Mouse (Mus musculus): Measurements from ENCODE around the gene Hbb-bs. TPM values are rescaled to one million over a fixed set of nuclear protein-coding genes. Genes with fewer than 3 reads are reported as not detected.

Hbb-bs gene
- polyA plus RNA-seq (2012; rRNA removed) = 78.9 and 88.8 TPM in 2 replicates

GRCm38 (mm10) chr7:103827808-103828207 lies at the start of gene Hbb-bs:
Gene Hbb-bs, minus strand, starts transcription at chr7:103828096.
- H3K4me3 ChIP-seq (ENCODE audit: control insufficient read depth, low read depth, low read length) = no peak within 1 kb of the TSS
- TF ChIP-seq CTCF (IDR thresholded peaks at IDR 0.05; ENCODE audit: control insufficient read depth, insufficient read depth, insufficient replicate concordance, low read depth, low read length) (no peak), POLR2A (IDR thresholded peaks at IDR 0.05; ENCODE audit: control insufficient read depth, low read depth, low read length) (no peak)

GRCm38 (mm10) chr7:103877093-103877492 lies 49.2 kb upstream of the Hbb-bs start:
- H3K36me3 ChIP-seq (ENCODE audit: control insufficient read depth, insufficient read depth, low read length) = no peaks in the 10 kb centered on the region
- TF ChIP-seq POLR2A (IDR thresholded peaks at IDR 0.05; ENCODE audit: control insufficient read depth, low read depth, low read length) = no peak
- no peak for TF ChIP-seq CTCF (IDR thresholded peaks at IDR 0.05; ENCODE audit: control insufficient read depth, insufficient read depth, insufficient replicate concordance, low read depth, low read length)
- H3K27ac ChIP-seq (ENCODE audit: control insufficient read depth, insufficient read depth, low read depth, low read length) = no peak overlapping the region
- H3K4me3 ChIP-seq (ENCODE audit: control insufficient read depth, low read depth, low read length) = no peak overlapping the region
- no peaks in the 10 kb centered on the region for H3K27me3 ChIP-seq (ENCODE audit: control insufficient read depth, insufficient read depth, low read length)
- no peaks in the 10 kb centered on the region for H3K4me1 ChIP-seq (ENCODE audit: control insufficient read depth, insufficient read depth, low read length)

More at GRCm38 (mm10) chr7:103827808-103828207, at the start of gene Hbb-bs:
- Histone ChIP-seq H3K36me3 (ENCODE audit: control insufficient read depth, insufficient read depth, low read length) (no peaks in the 10 kb centered on the region), H3K4me1 (ENCODE audit: control insufficient read depth, insufficient read depth, low read length) (no peaks in the 10 kb centered on the region), H3K27ac (ENCODE audit: control insufficient read depth, insufficient read depth, low read depth, low read length) (no peak within 1 kb of the TSS), H3K27me3 (ENCODE audit: control insufficient read depth, insufficient read depth, low read length) (no peaks in the 10 kb centered on the region)

GRCm38 (mm10) chr7:103874451-103874850 lies 46.6 kb upstream of the Hbb-bs start:
- Histone ChIP-seq H3K27ac (ENCODE audit: control insufficient read depth, insufficient read depth, low read depth, low read length) (no peak overlapping the region), H3K36me3 (ENCODE audit: control insufficient read depth, insufficient read depth, low read length) (no peaks in the 10 kb centered on the region)

GRCm38 (mm10) chr7:103873064-103873463 lies 45.2 kb upstream of the Hbb-bs start:
- H3K27me3 ChIP-seq (ENCODE audit: control insufficient read depth, insufficient read depth, low read length) = no peaks in the 10 kb centered on the region
- H3K4me3 ChIP-seq (ENCODE audit: control insufficient read depth, low read depth, low read length) = no peak overlapping the region
- H3K27ac ChIP-seq (ENCODE audit: control insufficient read depth, insufficient read depth, low read depth, low read length) = no peak overlapping the region
- no peaks in the 10 kb centered on the region for H3K36me3 ChIP-seq (ENCODE audit: control insufficient read depth, insufficient read depth, low read length)
- no peaks in the 10 kb centered on the region for H3K4me1 ChIP-seq (ENCODE audit: control insufficient read depth, insufficient read depth, low read length)
- TF ChIP-seq POLR2A (IDR thresholded peaks at IDR 0.05; ENCODE audit: control insufficient read depth, low read depth, low read length) = no peak
- no peak for TF ChIP-seq CTCF (IDR thresholded peaks at IDR 0.05; ENCODE audit: control insufficient read depth, insufficient read depth, insufficient replicate concordance, low read depth, low read length)

More at GRCm38 (mm10) chr7:103874451-103874850, 46.6 kb upstream of the Hbb-bs start:
- no peaks in the 10 kb centered on the region for H3K27me3 ChIP-seq (ENCODE audit: control insufficient read depth, insufficient read depth, low read length)
- H3K4me1 ChIP-seq (ENCODE audit: control insufficient read depth, insufficient read depth, low read length) = no peaks in the 10 kb centered on the region
- TF ChIP-seq POLR2A (IDR thresholded peaks at IDR 0.05; ENCODE audit: control insufficient read depth, low read depth, low read length) = no peak
- no peak overlapping the region for H3K4me3 ChIP-seq (ENCODE audit: control insufficient read depth, low read depth, low read length)

- no peaks in the 10 kb centered on the region for H3K27me3 ChIP-seq (ENCODE audit: control insufficient read depth, insufficient read depth, low read length)
- no peak for TF ChIP-seq CTCF (IDR thresholded peaks at IDR 0.05; ENCODE audit: control insufficient read depth, insufficient read depth, insufficient replicate concordance, low read depth, low read length)
- no peak for TF ChIP-seq POLR2A (IDR thresholded peaks at IDR 0.05; ENCODE audit: control insufficient read depth, low read depth, low read length)
- no peak overlapping the region for H3K4me3 ChIP-seq (ENCODE audit: control insufficient read depth, low read depth, low read length)
- H3K36me3 ChIP-seq (ENCODE audit: control insufficient read depth, insufficient read depth, low read length) = no peaks in the 10 kb centered on the region
- H3K4me1 ChIP-seq (ENCODE audit: control insufficient read depth, insufficient read depth, low read length) = no peaks in the 10 kb centered on the region
- H3K27ac ChIP-seq (ENCODE audit: control insufficient read depth, insufficient read depth, low read depth, low read length) = no peak overlapping the region
Observed at GRCm38 (mm10) chr7:103870667-103871066, 42.8 kb upstream of the Hbb-bs start.

GRCm38 (mm10) chr7:103865716-103866115 lies 37.8 kb upstream of the Hbb-bs start:
- TF ChIP-seq CTCF (IDR thresholded peaks at IDR 0.05; ENCODE audit: control insufficient read depth, insufficient read depth, insufficient replicate concordance, low read depth, low read length) (no peak), POLR2A (IDR thresholded peaks at IDR 0.05; ENCODE audit: control insufficient read depth, low read depth, low read length) (no peak)
- no peak overlapping the region for H3K27ac ChIP-seq (ENCODE audit: control insufficient read depth, insufficient read depth, low read depth, low read length)
- no peaks in the 10 kb centered on the region for H3K4me1 ChIP-seq (ENCODE audit: control insufficient read depth, insufficient read depth, low read length)
- H3K27me3 ChIP-seq (ENCODE audit: control insufficient read depth, insufficient read depth, low read length) = no peaks in the 10 kb centered on the region
- H3K4me3 ChIP-seq (ENCODE audit: control insufficient read depth, low read depth, low read length) = no peak overlapping the region
- no peaks in the 10 kb centered on the region for H3K36me3 ChIP-seq (ENCODE audit: control insufficient read depth, insufficient read depth, low read length)

- Histone ChIP-seq H3K27me3 (ENCODE audit: control insufficient read depth, insufficient read depth, low read length) (no peaks in the 10 kb centered on the region), H3K36me3 (ENCODE audit: control insufficient read depth, insufficient read depth, low read length) (no peaks in the 10 kb centered on the region), H3K27ac (ENCODE audit: control insufficient read depth, insufficient read depth, low read depth, low read length) (no peak overlapping the region), H3K4me3 (ENCODE audit: control insufficient read depth, low read depth, low read length) (no peak overlapping the region), H3K4me1 (ENCODE audit: control insufficient read depth, insufficient read depth, low read length) (no peaks in the 10 kb centered on the region)
- TF ChIP-seq POLR2A (IDR thresholded peaks at IDR 0.05; ENCODE audit: control insufficient read depth, low read depth, low read length) = no peak
- TF ChIP-seq CTCF (IDR thresholded peaks at IDR 0.05; ENCODE audit: control insufficient read depth, insufficient read depth, insufficient replicate concordance, low read depth, low read length) = no peak
Observed at GRCm38 (mm10) chr7:103861531-103861930, 33.6 kb upstream of the Hbb-bs start.

- Histone ChIP-seq H3K27ac (ENCODE audit: control insufficient read depth, insufficient read depth, low read depth, low read length) (no peak overlapping the region), H3K4me3 (ENCODE audit: control insufficient read depth, low read depth, low read length) (no peak overlapping the region), H3K27me3 (ENCODE audit: control insufficient read depth, insufficient read depth, low read length) (no peaks in the 10 kb centered on the region), H3K4me1 (ENCODE audit: control insufficient read depth, insufficient read depth, low read length) (no peaks in the 10 kb centered on the region), H3K36me3 (ENCODE audit: control insufficient read depth, insufficient read depth, low read length) (no peaks in the 10 kb centered on the region)
- TF ChIP-seq POLR2A (IDR thresholded peaks at IDR 0.05; ENCODE audit: control insufficient read depth, low read depth, low read length) = no peak
- no peak for TF ChIP-seq CTCF (IDR thresholded peaks at IDR 0.05; ENCODE audit: control insufficient read depth, insufficient read depth, insufficient replicate concordance, low read depth, low read length)
Observed at GRCm38 (mm10) chr7:103860855-103861254, 33.0 kb upstream of the Hbb-bs start.
